Mouse (Mus musculus): ENCODE data around the gene Ppp1r10.

Gene Ppp1r10

DNA sequence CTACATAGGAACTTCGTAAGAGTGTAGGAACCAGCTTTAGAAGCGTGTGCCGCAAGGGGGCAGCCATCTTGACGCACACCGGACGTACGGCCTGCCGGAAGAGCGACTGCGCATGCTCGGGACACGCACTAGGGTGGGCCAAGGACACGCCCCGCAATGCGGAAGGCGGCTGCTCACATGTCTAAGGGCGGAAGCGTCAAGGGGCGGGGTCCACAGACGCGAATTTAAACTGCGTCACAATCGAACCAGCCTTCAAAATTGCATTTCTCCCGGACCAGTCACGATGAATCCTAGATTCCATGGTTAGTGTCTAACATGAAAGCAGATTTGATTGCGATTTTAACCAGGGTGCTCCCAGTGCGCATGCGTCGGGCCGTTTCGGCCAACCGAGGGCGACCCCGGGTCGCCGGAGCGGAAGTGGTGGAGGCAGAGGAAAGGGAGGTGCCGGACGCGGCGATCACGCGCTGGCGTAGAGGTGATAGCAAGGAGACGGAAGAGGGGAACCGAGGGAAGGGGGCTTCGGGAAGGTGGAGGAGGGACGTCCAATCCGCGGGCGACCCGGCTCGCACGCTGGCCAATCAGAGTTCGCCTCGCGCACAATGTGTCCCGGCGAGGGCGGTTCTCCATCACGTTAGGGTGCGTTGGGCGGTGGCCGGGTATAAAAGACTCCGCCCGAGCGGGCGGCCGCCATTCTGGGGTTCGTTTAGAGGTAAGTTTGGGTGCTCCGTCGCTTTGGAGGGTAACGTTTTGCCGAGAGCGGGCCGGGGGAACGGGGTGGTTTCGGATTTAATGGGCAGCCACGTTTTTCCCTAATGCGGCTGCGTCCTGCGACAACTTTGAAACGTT, at the start of gene Ppp1r10, which contains the start of gene Mrps18b:
TSS of gene Ppp1r10 (plus strand) at position 138 of the 846 bp plus-strand sequence.
TSS of gene Mrps18b (minus strand) at position 93 of the 846 bp plus-strand sequence.
- peak; percentile 100 for DNase-seq (ENCODE audit: low read depth)

DNA sequence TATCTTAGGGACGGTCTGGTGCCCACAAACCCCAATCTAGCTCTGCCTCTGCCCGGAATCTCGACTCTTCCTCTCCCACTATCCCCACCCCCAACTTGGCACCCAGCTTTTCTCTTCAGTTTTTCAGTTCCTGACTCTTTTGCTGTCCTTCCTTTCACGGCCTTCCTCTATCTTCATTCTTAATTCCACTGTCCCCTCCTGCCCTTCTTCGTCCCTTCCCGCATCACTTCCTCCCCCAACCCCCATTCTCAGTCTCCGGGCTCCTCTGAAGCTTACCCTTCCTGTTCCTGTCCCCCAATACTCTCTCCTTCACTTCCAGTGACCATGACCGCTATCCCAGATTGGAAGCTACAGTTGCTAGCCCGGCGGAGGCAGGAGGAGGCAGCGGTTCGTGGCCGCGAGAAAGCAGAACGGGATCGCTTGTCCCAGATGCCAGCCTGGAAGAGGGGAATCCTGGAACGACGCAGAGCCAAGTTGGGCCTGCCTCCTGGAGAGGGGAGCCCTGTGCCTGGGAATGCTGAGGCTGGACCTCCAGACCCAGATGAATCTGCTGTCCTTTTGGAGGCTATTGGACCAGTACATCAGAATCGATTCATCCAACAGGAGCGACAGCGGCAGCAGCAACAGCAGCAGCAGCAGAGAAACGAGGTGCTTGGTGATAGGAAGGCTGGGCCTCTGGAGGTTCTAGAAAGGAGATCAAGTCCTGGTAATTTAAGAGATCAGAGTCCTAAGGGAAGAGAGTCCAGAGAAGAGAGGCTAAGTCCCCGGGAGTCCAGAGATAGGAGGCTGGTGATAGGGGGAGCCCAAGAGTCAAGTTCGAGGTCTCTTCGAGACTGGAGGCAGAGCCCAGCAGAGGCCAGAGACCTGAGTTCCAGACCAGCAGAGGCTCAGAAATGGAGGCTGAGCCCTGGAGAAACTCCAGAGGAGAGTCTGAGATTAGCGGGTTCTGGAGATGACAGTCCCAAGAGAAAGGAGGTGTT, 49.0 kb upstream of the Ppp1r10 start:
- DNase-seq (ENCODE audit: low read depth), result peak; percentile 80

DNA sequence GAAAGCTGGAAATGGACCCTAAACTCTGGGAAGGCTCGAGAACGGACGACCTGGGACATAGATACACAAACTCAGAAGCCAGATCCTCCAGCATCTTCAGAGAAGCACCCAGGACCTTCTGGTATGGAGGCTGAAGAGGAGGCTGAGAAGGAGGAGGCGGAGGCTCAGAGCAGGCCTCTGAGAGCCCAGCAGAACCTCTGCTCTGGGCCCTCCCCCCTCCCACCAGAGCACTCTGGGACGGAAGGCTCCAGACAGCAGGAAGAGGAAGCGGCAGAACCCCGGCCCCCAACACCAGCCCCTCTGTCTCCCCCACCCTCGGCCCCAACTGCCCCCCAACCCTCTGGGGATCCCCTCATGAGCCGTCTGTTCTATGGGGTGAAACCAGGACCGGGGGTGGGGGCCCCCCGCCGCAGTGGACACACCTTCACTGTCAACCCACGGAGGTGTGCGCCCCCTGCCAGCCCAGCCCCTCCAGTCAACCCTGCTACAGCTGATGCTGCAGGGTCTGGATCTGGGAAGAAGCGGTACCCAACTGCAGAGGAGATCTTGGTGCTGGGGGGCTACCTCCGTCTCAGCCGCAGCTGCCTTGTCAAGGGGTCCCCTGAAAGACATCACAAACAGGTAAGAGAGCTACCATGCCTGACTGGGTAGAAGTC, 47.9 kb upstream of the Ppp1r10 start:
- DNase-seq (ENCODE audit: low read depth), result peak; percentile 69

DNA sequence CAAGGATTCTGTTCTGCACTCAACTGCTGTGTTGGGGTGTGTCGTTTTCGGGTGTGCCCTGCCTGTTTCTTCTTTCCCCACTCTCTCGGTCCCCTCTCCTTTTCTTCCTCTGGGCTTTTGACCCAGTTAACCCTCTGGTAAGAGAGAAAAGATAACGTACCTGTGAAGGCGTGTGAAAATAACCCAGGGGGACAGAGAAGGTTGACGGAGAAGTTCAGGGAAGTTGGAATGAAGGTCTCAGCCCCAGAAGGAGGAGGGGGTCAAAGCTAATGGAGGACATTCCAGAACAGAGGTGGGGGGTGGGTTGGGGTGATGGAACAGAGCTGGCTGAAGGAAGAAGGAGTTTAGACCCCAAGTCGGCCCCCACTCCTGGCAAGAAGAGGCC, 47.3 kb upstream of the Ppp1r10 start:
- DNase-seq (ENCODE audit: low read depth), result no peak

DNA sequence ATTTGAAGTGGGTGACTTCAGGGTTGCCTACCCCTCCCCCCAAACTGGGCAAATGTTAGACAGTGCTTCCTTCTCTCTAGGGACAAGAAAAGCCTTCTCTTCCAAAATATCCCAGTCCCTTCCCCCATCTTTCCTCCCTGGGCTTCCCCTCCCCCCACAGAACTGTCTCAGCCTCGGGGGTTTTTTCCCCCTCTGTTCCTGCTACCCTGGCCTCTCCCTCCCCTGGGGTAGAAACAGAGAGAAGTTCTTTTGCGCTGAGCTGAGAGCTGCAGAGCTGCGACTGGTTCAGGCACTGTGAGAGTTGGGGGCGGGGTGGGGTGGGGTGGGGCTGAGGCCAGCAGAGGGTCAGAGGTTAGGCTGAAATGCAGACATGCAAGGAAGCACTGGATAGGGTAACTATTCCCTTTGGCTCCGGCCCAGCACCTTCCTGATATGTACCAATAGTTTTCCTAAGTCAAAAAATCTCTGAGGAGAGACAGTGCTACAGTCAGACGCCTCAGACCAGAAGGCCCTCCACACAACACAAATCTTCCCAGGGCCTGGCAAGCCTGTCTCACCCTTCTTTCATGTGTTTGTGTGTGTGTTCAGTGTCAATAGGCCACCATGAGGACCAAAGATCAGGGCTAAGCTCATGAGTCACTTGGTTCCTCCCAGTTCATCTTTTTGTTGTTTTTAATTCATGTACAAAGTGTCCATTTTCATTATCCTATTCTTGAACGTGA, 46.7 kb upstream of the Ppp1r10 start:
- DNase-seq (ENCODE audit: low read depth), result peak; percentile 85

DNA sequence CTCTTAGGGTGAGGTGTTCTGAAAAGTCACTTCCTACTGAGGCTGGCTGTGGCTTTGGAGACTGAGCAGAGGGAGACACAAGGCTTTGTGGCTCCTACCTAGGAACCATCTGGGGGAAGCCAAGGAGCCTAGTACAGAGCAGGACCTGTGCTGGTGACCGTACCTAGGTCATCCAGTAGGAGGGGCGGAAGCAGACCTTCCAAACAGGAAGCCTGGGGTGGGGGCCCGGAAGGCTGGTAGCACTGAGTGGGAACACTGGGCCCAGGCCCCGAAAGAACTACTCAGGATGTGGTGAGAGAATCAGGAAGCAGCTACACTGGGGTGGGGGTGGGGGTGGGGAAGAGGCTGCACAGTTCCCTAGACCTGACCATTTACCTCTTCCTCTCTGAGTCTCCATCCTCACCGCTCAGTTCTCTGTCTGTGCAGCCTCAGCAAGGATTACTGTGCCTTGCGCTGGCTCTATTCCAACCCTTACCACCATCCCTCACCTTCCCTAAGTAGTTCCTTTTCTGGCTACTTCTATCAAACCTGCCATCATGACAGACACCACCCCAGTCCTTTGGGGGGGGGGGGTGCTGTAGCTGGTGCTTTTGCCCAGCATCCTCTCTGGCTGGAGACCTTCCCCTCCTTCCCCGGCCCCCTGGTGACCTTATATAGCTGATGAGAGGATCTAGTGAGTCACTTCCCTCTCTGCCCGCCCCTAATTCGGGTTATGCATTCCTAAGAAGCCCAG, 45.9 kb upstream of the Ppp1r10 start:
- peak; percentile 90 for DNase-seq (ENCODE audit: low read depth)

DNA sequence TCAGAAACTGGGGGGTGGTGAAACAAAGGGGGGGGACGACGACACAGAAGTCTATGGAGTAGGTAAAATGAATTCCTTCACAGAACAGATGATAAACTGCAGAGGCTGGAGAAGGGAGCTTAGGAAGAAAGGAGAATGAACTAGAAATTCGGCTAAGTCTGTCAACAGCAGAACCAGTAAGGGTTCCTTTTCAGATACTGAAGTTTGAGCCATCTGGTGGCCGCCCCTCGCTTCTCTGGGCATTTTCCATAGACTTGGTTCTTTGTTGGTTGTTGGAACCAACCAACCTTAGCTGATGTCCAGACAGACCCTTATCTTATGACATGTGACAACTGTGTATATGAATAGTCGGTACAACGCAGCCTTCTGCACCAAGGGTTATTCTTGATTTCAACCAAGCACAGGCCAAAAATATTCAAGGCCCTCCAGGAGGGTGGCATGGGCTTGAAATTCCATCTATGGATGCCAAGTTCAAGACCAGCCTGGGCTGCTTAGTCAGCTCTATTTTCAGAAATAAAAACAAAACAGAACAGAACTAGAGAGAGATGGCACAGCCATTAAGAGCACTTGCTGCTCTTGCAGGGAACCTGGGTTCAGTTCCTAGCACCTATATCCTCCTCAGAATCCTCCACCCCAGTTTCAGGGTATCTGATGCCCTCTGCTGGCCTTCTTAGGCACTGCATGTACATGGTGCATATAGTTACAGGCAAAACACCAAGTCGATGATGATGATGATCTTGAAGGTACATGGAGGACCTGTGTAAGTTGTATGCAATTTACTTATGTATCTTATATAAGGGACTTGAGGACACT, 45.1 kb upstream of the Ppp1r10 start:
- DNase-seq (ENCODE audit: low read depth), result peak; percentile 67

DNA sequence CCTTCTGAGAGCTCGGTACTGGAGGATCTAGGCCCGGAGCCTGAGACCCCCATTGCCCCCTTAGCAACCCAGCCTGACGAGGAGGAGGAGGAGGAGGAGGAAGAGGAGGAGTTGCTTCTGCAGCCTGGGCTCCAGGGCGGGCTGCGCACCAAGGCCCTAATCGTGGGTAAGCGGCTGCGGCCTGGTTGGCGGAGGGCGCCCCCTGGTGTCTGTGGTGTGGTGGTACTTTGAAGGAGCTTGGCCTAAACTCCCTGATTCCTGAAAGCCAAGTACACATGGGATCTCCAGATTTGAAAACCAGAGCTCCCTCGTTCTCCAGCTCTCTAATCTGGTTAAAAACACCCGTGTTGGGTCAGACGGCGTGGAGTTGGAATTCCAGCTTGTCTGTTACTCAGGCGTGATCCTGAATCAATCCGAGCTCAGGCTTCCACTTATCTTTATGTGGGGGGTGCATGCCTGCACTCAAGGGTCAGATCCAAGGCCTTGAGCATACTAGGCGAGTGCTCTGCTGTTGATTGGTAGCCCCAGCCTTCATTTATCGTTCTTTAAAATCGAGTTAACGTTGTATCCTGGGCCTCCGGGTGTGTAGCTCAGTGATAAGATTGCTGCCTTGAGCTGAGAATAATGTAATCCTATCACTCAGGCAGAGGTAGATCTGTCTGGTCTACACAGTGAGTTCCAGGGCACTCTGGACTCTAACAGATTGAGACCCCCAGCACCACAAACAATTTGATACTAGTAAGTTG, 42.3 kb upstream of the Ppp1r10 start:
- DNase-seq (ENCODE audit: low read depth), result peak; percentile 95

DNA sequence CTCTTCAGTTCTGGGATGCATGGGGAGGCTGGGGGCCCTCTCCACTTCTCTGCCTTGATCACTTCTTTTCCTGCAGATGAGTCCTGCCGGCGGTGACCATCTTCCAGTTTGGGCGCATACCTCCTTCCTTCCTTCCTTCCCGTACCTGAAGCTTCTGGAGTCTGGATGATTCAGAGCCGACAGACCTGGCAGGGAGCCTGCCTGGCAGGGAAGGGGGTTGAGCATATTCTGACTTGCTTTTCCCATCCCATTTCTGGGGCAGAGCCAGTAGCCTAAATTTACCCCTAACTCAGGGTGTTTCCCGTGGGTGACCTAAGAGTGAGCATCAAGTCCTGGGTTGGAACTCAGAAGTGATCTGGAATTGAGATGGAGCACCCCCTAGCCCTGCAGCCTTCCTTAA, 41.5 kb upstream of the Ppp1r10 start:
- peak; percentile 70 for DNase-seq (ENCODE audit: low read depth)

DNA sequence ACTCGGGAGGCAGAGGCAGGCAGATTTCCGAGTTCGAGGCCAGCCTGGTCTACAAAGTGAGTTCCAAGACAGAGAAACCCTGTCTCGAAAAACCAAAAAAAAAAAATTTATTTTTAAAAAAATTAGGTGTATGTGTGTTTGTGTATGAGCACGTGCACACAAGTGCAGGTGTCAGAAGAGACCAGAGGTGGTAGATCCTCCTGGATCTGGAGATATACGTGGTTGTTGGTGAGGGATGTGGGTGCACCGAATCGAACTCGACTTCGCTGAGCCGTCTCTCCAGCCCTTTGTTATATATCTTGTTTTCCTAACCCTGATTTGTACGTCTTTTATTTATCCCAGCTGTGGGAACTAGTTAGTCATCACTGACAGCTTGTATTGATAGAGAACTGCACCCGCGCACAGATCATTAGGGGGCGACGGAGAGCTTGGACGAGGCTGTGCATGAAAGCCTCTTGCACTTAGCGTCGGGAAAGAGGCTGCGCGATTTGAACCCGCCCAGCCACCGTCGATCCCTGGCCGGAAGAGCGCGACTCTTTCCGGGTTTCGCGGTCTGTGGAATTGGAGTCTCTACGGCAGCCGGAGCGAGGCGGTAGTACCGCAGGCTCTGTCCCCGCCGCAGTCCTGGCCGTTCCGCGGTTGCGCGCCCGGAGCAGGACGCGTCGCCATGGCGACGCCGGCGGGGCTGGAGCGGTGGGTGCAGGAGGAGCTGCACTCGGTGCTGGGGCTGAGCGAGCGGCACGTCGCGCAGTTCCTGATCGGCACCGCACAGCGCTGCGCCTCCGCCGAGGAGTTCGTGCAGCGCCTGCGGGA, 36.8 kb upstream of the Ppp1r10 start, which contains the start of gene Dhx16:
TSS of gene Dhx16 (plus strand) at position 575 of the 813 bp plus-strand sequence.
- DNase-seq (ENCODE audit: low read depth), result peak; percentile 99

DNA sequence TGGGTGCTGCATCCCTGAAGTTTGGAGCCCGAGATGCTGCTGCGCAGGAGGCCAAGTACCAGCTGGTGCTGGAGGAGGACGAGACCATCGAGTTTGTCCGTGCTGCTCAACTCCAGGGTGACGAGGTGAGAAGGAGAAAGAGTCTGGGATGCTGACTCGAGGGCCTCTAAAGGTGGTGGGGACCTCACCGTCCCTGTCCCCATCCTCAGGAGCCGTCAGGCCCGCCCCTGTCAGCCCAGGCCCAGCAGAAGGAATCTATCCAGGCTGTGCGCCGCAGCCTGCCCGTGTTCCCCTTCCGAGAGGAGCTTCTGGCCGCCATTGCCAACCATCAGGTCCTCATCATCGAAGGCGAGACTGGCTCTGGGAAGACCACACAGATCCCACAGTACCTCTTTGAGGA, 33.3 kb upstream of the Ppp1r10 start:
- DNase-seq (ENCODE audit: low read depth), result no peak

DNA sequence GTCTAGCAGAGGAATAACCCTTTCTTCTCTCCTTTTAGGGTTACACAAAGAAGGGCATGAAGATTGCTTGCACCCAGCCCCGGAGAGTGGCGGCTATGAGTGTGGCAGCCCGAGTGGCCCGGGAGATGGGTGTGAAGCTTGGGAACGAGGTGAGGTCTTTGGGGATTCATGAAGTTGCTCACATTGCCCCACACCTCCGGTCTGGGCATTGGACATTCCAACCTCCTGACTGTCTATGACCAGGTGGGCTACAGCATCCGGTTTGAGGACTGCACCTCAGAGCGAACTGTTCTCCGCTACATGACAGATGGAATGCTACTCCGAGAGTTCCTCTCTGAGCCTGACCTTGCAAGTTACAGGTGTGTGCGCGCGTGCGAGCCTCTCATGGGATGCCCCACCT, 32.5 kb upstream of the Ppp1r10 start:
- no peak for DNase-seq (ENCODE audit: low read depth)

DNA sequence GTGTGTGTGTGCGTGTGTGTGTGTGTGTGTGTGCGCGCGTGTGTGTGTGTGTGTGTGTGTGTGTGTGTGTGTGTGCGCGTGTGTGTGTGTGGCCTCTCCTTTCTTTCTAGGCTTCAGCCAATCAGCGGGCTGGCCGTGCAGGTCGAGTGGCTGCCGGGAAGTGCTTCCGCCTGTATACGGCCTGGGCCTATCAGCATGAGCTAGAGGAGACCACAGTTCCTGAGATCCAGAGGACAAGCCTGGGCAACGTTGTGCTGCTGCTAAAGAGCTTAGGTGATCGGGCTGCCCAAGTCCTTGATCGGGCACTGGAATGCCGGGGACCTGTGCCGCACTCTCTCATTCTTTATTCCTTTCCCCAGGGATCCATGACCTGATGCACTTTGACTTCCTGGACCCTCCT, 28.5 kb upstream of the Ppp1r10 start:
- no peak for DNase-seq (ENCODE audit: low read depth)

DNA sequence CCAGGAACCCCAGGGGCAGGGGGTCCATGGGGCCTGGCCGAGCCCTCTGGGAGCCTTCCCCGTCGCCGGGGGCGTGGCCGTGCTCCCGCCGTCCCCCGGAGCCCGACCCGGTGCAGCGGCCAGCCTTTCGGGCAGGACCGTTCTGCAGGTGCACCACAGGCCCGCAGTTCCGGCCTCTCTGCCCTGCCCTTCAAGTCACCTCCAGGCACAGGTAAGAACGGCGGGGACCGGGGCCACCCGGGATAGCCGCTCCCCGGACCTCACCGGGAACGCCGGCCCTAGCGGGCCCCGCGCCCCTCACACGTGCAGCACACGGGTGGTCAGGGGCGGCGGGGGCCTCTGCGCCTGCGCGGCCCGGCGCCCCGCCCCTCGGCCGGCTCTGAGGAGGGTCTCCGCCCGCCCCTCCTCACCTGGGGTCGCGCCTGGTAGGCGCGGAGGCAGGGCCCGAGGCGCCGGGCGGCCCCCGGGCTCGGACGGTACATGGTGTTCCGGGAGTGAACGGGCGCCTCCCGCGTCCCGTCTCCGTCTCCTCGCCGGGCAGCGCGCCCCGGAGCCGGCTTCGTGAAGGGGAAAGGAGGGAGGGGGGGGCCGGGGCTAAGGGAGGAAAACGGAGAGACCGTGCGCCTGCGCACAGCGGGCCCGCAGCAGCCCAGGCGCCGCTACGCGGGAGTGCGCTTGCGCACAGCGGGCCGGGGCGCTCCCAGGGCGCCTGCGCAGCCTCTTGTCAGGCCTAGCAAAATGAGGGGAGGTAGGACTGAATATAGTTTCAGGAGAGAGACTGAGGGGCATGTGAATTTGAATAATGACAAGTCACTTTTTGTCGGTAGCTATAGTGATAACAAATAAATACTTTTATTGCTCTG, 19.2 kb upstream of the Ppp1r10 start, which contains the start of gene 2310061I04Rik:
TSS of gene 2310061I04Rik (minus strand) at position 651 of the 863 bp plus-strand sequence.
- DNase-seq (ENCODE audit: low read depth), result peak; percentile 98

DNA sequence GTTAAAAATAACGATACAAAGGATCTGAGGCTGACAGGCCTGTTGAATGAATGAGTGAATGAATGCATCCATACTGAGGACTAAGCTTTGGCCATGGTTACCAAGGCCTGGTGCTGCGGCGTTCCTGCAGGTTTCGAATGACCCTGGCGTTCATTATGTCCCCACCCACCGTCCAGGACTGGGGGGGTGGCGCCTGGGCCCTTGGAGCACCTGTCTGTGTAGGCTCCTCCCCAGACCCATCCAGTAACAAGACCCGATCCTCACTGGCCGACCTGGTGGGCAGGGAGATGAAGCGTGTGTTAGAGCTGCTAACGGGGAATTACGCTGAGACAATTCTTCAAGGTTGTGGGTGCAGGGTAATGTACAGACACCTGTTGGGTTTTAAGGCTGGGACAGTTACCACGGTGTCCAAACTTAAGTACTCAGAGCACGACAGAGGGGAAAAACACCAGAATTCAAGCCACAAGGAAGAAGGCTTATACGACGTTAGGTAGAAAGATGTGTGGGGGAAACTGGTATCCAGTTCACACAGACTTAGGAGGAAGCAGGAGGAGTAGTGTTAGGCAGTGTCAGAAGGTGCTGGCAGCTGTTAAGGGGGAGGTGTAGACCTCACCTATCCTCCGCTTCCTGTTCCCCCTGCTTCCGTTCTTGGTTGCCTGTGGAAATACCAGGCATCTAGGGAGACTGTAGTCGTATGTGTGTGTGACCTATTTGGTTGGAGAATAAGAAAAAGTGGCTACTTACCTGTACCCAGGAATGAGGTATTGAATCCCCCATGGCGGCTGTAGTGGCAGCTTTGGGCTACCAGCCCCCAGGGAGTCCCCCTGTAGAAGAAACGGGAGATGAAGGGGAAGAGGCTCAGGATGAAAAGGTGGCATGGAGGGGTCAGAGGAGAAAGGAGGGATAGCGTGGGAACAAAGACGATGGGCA, 18.3 kb upstream of the Ppp1r10 start:
- DNase-seq (ENCODE audit: low read depth), result no peak

DNA sequence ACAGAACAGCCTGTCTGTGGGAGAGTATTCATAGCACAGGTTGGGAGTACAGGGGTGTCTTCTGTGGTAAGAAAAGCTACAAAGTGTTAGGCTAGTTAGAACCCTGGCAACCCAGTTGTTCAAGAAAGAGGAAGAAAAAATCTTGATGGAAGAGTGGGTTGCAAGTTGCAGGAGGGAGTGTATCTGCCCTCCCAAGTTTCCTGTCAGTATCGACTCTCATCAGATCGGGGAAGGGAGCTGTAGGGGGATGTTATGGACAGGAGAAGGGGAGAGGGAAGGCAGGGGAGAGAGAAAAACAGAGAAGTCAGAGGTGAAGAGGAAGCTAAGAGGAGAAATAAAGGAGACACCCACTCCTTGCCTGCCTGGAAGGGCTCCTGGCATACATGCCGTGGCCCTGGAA, 15.6 kb upstream of the Ppp1r10 start:
- no peak for DNase-seq (ENCODE audit: low read depth)
